Mouse (Mus musculus) MEL (cell line): Measurements from ENCODE around the gene Gm11172. TPM values are rescaled to one million over a fixed set of nuclear protein-coding genes. Genes with fewer than 3 reads are reported as not detected.

Source experiments
- DNase-seq: peaks from one replicate; pipeline ENCODE4 v3.0.0; 2011; ENCODE audit warnings: low read depth, low spot score
- H3K27ac ChIP-seq: 2 replicates; pipeline ENCODE4 v1.5.1; 2012; ENCODE audit warnings: low read depth, mild to moderate bottlenecking, control low read depth, low read length, moderate library complexity; ENCODE audit not compliant: control insufficient read depth
- H3K27me3 ChIP-seq, 2 experiments: fragments of 150-350 bp in 1 of 2; sonication (generic) in 1 of 2; 2 replicates each; pipeline ENCODE4 v1.6.1; 2012; ENCODE audit warnings: low read length in 2 of 2, mild to moderate bottlenecking in 2 of 2, improper control_type of control experiment in 1 of 2, moderate library complexity in 1 of 2; ENCODE audit not compliant: insufficient read depth in 2 of 2, control insufficient read depth in 1 of 2
- H3K36me3 ChIP-seq, 2 experiments: 2 replicates each; pipeline ENCODE4 v1.6.1; 2012 to 2014; ENCODE audit warnings: low read length in 2 of 2, improper control_type of control experiment in 1 of 2, inconsistent platforms in 1 of 2, mild to moderate bottlenecking in 1 of 2; ENCODE audit not compliant: insufficient read depth in 2 of 2, control insufficient read depth in 1 of 2
- H3K4me1 ChIP-seq, 2 experiments: fragments of 150-350 bp in 1 of 2; sonication (generic) in 1 of 2; 2 replicates each; pipeline ENCODE4 v1.6.1; 2012; ENCODE audit warnings: low read length in 2 of 2, improper control_type of control experiment in 1 of 2, mild to moderate bottlenecking in 1 of 2; ENCODE audit not compliant: insufficient read depth in 2 of 2, control insufficient read depth in 1 of 2
- H3K4me3 ChIP-seq, 2 experiments: fragments of 150-350 bp in 1 of 2; sonication (generic) in 1 of 2; 2 replicates each; pipeline ENCODE4 v1.5.1; 2012; ENCODE audit warnings: low read depth in 2 of 2, low read length in 2 of 2, mild to moderate bottlenecking in 2 of 2, moderate library complexity in 2 of 2, control low read depth in 1 of 2, improper control_type of control experiment in 1 of 2; ENCODE audit not compliant: control insufficient read depth in 1 of 2, insufficient read depth in 1 of 2
- H3K79me2 ChIP-seq: 2 replicates; pipeline ENCODE4 v1.6.1; 2012; ENCODE audit warnings: mild to moderate bottlenecking, low read length, moderate library complexity; ENCODE audit not compliant: control insufficient read depth, poor library complexity, insufficient read depth
- H3K9ac ChIP-seq: 2 replicates; pipeline ENCODE4 v1.6.1; 2012; ENCODE audit warnings: low read depth, mild to moderate bottlenecking, control low read depth, low read length, moderate library complexity; ENCODE audit not compliant: control insufficient read depth, poor library complexity, severe bottlenecking
- H3K9me3 ChIP-seq: fragments of 150-350 bp; sonication (generic); replicated peaks from 2 replicates; pipeline ENCODE4 v1.6.1; 2012; ENCODE audit warnings: mild to moderate bottlenecking, low read length, improper control_type of control experiment, moderate library complexity; ENCODE audit not compliant: insufficient read depth
- CHD1 ChIP-seq: IDR thresholded peaks from 2 replicates; pipeline ENCODE4 v1.6.1; 2012; ENCODE audit warnings: low read depth, mild to moderate bottlenecking, inconsistent platforms, low read length, improper control_type of control experiment
- ELF1 ChIP-seq: IDR thresholded peaks from 2 replicates; pipeline ENCODE4 v1.6.1; 2014; ENCODE audit warnings: low read depth, mild to moderate bottlenecking, inconsistent platforms, low read length, improper control_type of control experiment, moderate library complexity
- ETS1 ChIP-seq: IDR thresholded peaks from 2 replicates; pipeline ENCODE4 v1.6.1; 2012; ENCODE audit warnings: low read depth, mild to moderate bottlenecking, inconsistent platforms, low read length, improper control_type of control experiment, moderate library complexity
- GABPA ChIP-seq: IDR thresholded peaks from 2 replicates; pipeline ENCODE4 v1.6.1; 2012; ENCODE audit warnings: low read depth, mild to moderate bottlenecking, inconsistent platforms, low read length, improper control_type of control experiment, moderate library complexity
- GATA1 ChIP-seq: IDR thresholded peaks from 2 replicates; pipeline ENCODE4 v1.6.1; 2011; ENCODE audit warnings: low read depth, low read length, improper control_type of control experiment
- HCFC1 ChIP-seq: IDR thresholded peaks from 2 replicates; pipeline ENCODE4 v1.6.1; 2012; ENCODE audit warnings: low read depth, mild to moderate bottlenecking, inconsistent platforms, low read length, improper control_type of control experiment, moderate library complexity
- MAX ChIP-seq: IDR thresholded peaks from 2 replicates; pipeline ENCODE4 v1.6.1; 2011; ENCODE audit warnings: low read length, improper control_type of control experiment
- MAZ ChIP-seq: IDR thresholded peaks from 2 replicates; pipeline ENCODE4 v1.6.1; 2012; ENCODE audit warnings: low read depth, mild to moderate bottlenecking, inconsistent platforms, low read length, improper control_type of control experiment
- MEF2A ChIP-seq: IDR thresholded peaks from 2 replicates; pipeline ENCODE4 v1.6.1; 2014; ENCODE audit warnings: low read depth, mild to moderate bottlenecking, inconsistent platforms, low read length, improper control_type of control experiment; ENCODE audit not compliant: poor library complexity, insufficient replicate concordance, severe bottlenecking; ENCODE audit errors: extremely low read depth
- MYB ChIP-seq: IDR thresholded peaks from 2 replicates; pipeline ENCODE4 v1.6.1; 2011; ENCODE audit warnings: mild to moderate bottlenecking, low read depth, low read length, improper control_type of control experiment
- MYC ChIP-seq: IDR thresholded peaks from 2 replicates; pipeline ENCODE4 v1.6.1; 2011; ENCODE audit warnings: low read depth, mild to moderate bottlenecking, low read length, improper control_type of control experiment, moderate library complexity
- NRF1 ChIP-seq: IDR thresholded peaks from 2 replicates; pipeline ENCODE4 v1.6.1; 2014; ENCODE audit warnings: low read depth, mild to moderate bottlenecking, inconsistent platforms, low read length, improper control_type of control experiment, moderate library complexity; ENCODE audit not compliant: poor library complexity, insufficient read depth, severe bottlenecking
- POLR2AphosphoS2 ChIP-seq: IDR thresholded peaks from 2 replicates; pipeline ENCODE4 v1.6.1; 2011; ENCODE audit warnings: low read length, improper control_type of control experiment
- RAD21 ChIP-seq: IDR thresholded peaks from 2 replicates; pipeline ENCODE4 v1.6.1; 2011; ENCODE audit warnings: mild to moderate bottlenecking, low read depth, low read length, improper control_type of control experiment
- SMC3 ChIP-seq: IDR thresholded peaks from 2 replicates; pipeline ENCODE4 v1.6.1; 2011; ENCODE audit warnings: low read depth, low read length, improper control_type of control experiment
- UBTF ChIP-seq: IDR thresholded peaks from 2 replicates; pipeline ENCODE4 v1.6.1; 2012; ENCODE audit warnings: low read depth, mild to moderate bottlenecking, inconsistent platforms, low read length, improper control_type of control experiment, moderate library complexity, borderline replicate concordance; ENCODE audit not compliant: insufficient read depth
- USF2 ChIP-seq, 2 experiments: IDR thresholded peaks; 2 replicates each; pipeline ENCODE4 v1.6.1; 2011 to 2012; ENCODE audit warnings: improper control_type of control experiment in 2 of 2, low read length in 2 of 2, borderline replicate concordance in 1 of 2, inconsistent platforms in 1 of 2, low read depth in 1 of 2, mild to moderate bottlenecking in 1 of 2; ENCODE audit not compliant: insufficient read depth in 1 of 2
- ZC3H11A ChIP-seq: IDR thresholded peaks from 2 replicates; pipeline ENCODE4 v1.6.1; 2012; ENCODE audit warnings: low read depth, mild to moderate bottlenecking, inconsistent platforms, low read length, improper control_type of control experiment
- ZMIZ1 ChIP-seq: IDR thresholded peaks from 2 replicates; pipeline ENCODE4 v1.6.1; 2012; ENCODE audit warnings: low read depth, mild to moderate bottlenecking, inconsistent platforms, low read length, improper control_type of control experiment, moderate library complexity
- polyA plus RNA-seq, 2 experiments: library from polyadenylated mRNA; stranded (reverse) in 1 of 2; unstranded in 1 of 2; fragments of >175 nt in 1 of 2; fragments of >200 nt in 1 of 2; gene quantifications; 2 replicates each; pipeline versions ENCODE4 v1.2.1 to v1.2.4; 2012; ENCODE audit warnings: low replicate concordance in 2 of 2, low read depth in 1 of 2; ENCODE audit not compliant: insufficient read length in 2 of 2, insufficient read depth in 1 of 2, missing spikeins in 1 of 2
- total RNA-seq: library from RNA; depleted of rRNA; stranded (reverse); fragments of 300-350 nt; gene quantifications from 2 replicates; pipeline ENCODE4 v1.2.3, GENCODE M21; 2012

Gene Gm11172
- total and polyA plus RNA-seq, 3 experiments: not detected

GRCm38 (mm10) chr16:10781862-10782371, 30.8 kb upstream of the Gm11172 start:
- Histone ChIP-seq H3K4me3 (no peak overlapping the region), H3K27me3 (peaks cover 0 to 4% of the 10 kb centered on the region in 2 experiments; a peak in 3 of 4 replicates), H3K36me3 (no peaks in the 10 kb centered on the region), H3K27ac (no peak overlapping the region), H3K4me1 (peaks cover 0 to 3% of the 10 kb centered on the region in 2 experiments; a peak in 1 of 4 replicates), H3K79me2 (no peaks in the 10 kb centered on the region; the same call in 1 of the 2 replicates), H3K9me3 (no peaks in the 10 kb centered on the region), H3K9ac (no peak overlapping the region)
- no peak for TF ChIP-seq MAZ
- no peak for TF ChIP-seq MYB
- no peak for TF ChIP-seq POLR2AphosphoS2
- no peak for TF ChIP-seq CHD1
- TF ChIP-seq ZMIZ1: no peak
- TF ChIP-seq MEF2A: no peak
- TF ChIP-seq USF2 (IDR thresholded peaks at IDR 0.05; ENCODE audit: borderline replicate concordance in 1 of 2, insufficient read depth in 1 of 2, low read depth in 1 of 2, low read length in 2 of 2): no peak
- no peak for TF ChIP-seq UBTF
- TF ChIP-seq GATA1: no peak
- no peak for TF ChIP-seq ELF1
- no peak for TF ChIP-seq NRF1
- no peak for TF ChIP-seq SMC3
- TF ChIP-seq ETS1: no peak
- no peak for TF ChIP-seq HCFC1
- no peak for TF ChIP-seq GABPA
- TF ChIP-seq MYC: no peak
- DNase-seq: no peak

GRCm38 (mm10) chr16:10782377-10783151, 30.2 kb upstream of the Gm11172 start:
- no peak overlapping the region for H3K9ac ChIP-seq
- no peaks in the 10 kb centered on the region for H3K36me3 ChIP-seq
- DNase-seq: no peak
- TF ChIP-seq RAD21: no peak
- no peak for TF ChIP-seq ZC3H11A
- no peak for TF ChIP-seq MAX
- peaks cover 0 to 4% of the 10 kb centered on the region in 2 experiments; a peak in 3 of 4 replicates for H3K27me3 ChIP-seq
- no peak overlapping the region for H3K4me3 ChIP-seq
- no peaks in the 10 kb centered on the region for H3K9me3 ChIP-seq
- no peak overlapping the region for H3K27ac ChIP-seq
- peaks cover 0 to 3% of the 10 kb centered on the region in 2 experiments; a peak in 1 of 4 replicates for H3K4me1 ChIP-seq
- no peaks in the 10 kb centered on the region; the same call in 1 of the 2 replicates for H3K79me2 ChIP-seq
